Mouse (Mus musculus): ENCODE results near the gene Hist1h2bl.
"Not testable (repeated sequence)": the region's sequence is repeated elsewhere in the genome, so short reads cannot be mapped to it uniquely, and the experiment has no call there.

The Hist1h2bl gene

GRCm38 (mm10) chr13:21715864-21716539 lies at the start of gene Hist1h2bl, which contains the start of gene Hist1h2ai:
TSS of gene Hist1h2bl (minus strand) at chr13:21716143.
TSS of gene Hist1h2ai (plus strand) at chr13:21716422.
- DNase-seq, result peak; percentile 81

DNA sequence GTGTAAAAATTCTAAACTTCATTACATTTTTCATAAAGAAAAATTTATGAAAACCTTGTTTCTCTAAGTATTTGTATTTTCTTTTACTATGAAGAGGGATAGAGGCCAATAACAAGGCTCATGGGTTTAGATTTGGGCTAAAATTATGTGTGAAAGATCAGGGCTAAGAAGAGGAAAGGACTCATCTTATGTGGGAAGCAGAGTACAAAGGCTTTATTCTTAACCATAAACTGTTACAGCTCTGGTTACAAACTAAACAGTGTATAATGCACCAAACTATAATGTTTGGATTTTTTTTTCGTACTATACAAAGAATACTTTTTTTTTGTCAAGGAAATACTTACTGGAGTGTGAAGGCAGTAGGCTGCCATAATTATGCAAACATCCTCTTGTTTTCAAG lies 39.8 kb upstream of the Hist1h2bl start:
- no peak for DNase-seq

- not testable (repeated sequence) for DNase-seq
Observed at GRCm38 (mm10) chr13:21754294-21755001, 38.5 kb upstream of the Hist1h2bl start.

GRCm38 (mm10) chr13:21753524-21754285 lies 37.8 kb upstream of the Hist1h2bl start, which contains the start of the genes Hist1h2ak and Hist1h2bn:
TSS of gene Hist1h2ak (minus strand) at chr13:21753827.
TSS of gene Hist1h2bn (plus strand) at chr13:21754123.
- DNase-seq, result peak; percentile 73

GRCm38 (mm10) chr13:21753051-21753523 lies 37.1 kb upstream of the Hist1h2bl start:
- no peak for DNase-seq

DNA sequence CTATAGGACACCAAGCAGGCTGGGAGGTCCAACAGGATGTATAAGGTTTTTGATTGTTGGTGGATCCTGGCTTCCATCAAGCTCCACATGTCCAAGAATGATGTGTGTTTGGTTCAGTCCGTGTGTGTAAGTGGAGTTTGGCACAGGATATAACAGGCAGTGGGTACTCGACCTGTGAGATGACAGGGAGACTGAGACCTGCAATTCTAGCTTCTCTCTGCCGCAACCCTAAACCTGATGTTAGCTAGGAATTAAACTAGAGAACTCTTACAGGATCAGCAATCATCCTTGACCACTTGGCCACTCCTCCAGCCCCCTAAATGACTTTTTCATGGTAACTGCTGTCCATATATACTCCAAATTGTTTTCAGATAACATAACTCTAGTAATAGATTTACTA lies 36.4 kb upstream of the Hist1h2bl start:
- no peak for DNase-seq

DNA sequence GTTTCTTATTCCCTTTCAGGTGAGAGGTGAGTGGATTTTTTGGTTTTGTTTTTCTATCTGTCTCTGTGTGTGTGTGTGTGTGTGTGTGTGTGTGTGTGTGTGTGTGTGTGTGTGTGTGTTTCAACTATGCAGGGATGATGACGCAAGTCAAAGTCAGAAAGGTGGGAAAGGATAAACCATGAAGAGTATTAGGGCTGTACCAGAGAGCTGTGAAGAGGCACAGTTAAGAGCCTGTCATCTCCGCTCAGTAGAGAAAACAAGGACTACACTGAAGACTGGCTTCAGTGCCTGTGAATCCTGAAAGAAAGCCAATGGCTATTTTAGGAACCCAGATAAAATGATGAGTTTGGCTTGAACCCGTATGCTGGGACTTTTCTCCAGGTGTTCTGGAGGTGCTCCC lies 35.9 kb upstream of the Hist1h2bl start:
- DNase-seq, result no peak

GRCm38 (mm10) chr13:21751417-21751816 lies 35.5 kb upstream of the Hist1h2bl start:
- DNase-seq, result no peak

DNA sequence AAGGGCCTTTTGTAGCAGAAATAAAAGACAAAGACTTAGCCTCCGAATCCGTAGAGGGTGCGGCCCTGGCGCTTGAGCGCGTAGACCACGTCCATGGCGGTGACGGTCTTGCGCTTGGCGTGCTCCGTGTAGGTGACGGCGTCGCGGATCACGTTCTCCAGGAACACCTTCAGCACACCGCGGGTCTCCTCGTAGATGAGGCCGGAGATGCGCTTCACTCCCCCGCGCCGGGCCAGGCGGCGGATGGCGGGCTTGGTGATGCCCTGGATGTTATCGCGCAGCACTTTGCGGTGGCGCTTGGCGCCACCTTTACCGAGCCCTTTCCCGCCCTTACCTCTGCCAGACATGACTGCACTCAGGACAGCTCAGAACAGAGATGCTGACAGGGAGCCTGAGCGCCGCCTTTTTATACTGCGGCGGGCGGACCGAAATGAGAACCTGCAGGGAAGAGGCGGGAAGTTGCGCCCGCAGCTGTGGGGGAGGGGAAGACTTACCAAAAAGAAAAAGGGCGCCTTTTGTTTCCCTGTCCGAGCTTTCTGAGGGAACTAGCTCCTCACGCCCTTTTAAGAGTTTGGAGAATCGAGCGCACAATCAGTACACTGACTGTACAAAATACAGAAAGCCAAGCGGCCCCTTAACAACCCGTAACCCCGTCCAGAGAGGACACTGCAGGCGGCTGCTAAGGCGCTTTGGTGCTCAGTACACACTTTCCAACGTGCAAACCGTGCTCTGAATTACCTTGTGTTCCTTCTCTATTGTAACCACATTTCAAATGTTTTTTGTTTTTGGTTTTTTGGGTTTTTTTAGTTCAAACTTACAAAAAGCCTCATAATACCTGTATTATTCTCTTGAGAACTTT lies 34.4 kb upstream of the Hist1h2bl start, which contains the start of gene Hist1h4k:
Gene Hist1h4k (minus strand): TSS at position 347 of the 859 bp plus-strand sequence.
- DNase-seq, result peak; percentile 94

DNA sequence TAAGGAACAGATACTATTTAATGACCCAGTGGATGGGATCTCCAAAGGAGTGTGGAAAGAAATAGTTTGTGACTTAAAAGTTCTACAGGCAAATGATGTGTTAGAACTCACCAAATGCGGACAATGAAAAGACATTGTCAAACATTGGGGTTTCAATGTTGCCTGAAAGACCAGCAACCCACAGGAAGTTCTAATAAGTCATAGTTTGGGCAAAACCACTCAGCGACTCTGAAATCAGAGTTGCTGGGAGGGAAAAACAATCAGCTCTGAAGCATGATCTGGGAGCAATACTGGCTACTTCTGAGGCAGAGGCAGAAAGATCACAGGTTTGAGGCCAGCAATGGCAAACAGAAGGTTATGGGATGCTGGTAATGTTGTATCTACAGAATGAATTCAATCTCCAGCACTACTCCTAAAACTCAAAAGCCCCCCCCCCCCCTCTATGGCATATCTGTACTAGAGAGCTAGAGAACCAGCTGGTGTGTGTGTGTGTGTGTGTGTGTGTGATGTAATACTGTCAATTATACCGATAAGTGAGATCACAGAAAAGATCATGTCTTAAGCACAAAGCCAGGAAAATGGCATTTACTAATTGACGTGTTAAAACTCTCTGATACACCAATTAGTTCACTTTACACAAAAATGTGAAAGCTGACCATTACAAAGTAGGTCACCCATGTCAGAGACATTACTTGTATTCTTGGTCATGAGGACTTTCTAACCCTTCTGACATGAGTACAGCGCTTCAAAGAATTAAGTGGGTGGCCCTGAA lies 33.6 kb upstream of the Hist1h2bl start:
- DNase-seq, result no peak

- no peak for DNase-seq
Observed at GRCm38 (mm10) chr13:21745006-21745405, 29.1 kb upstream of the Hist1h2bl start.

DNA sequence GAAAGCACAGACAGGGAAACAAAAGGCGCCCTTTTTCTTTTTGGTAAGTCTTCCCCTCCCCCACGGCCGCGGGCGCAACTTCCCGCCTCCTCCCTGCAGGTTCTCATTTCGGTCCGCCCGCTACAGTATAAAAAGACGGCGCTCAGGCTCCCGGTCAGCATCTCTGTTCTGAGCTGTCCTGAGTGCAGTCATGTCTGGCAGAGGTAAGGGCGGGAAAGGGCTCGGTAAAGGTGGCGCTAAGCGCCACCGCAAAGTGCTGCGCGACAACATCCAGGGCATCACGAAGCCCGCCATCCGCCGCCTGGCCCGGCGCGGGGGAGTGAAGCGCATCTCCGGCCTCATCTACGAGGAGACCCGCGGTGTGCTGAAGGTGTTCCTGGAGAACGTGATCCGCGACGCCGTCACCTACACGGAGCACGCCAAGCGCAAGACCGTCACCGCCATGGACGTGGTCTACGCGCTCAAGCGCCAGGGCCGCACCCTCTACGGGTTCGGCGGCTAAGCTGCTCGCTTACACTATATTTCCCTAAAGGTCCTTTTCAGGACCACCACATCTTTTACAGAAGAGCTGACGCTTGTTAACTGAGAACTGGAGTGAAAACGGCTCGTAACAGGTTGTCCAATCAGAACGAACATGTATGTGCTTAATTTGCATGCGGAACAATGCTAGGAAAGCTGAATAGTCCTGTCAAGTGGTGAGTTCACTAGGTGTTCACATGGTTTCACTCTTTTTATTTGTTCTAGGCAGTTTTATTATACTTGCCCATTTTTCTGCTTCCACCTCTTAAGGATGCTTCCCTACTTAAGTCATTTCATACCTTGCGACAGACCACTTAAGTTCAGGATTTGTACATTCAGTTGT lies 19.2 kb upstream of the Hist1h2bl start, which contains the start of gene Hist1h4j:
Gene Hist1h4j (plus strand): TSS at position 159 of the 862 bp plus-strand sequence.
- peak; percentile 78 for DNase-seq

DNA sequence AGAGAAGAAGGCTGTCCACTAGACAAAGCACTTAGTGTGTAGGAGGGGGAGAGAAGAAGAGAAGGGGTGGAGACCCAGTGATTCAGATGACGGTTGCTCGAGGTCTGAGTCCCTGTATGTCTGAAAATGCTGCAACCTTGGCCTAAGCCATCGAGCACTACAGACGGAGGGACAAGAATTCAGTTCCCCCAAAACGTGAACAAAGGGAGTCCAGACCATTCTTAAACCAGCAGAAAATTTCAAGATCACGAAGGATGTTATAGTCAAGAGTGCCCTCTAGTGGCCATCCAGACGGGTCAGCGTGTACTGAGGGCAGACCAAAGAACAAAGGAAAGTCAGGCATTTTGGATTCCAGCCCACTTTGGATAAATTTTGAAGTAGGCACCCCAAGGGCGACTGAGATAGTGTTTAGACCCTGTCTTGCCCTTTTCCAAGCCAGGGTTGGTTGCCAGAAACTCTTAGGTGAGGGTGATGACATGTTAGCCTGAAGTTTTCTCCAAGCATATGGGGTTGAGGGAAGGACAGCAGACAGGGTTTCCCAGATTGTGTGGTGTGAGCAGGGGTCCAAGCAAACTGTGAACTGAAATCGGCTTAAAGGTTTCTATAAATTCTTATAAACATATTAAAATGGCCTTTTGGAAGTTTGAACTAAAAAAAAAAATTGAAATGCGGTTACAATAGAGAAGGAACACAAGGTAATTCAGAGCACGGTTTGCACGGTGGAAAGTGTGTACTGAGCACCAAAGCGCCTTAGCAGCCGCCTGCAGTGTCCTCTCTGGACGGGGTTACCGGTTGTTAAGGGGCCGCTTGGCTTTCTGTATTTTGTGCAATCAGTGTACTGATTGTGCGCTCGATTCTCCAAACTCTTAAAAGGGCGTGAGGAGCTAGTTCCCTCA lies 18.3 kb upstream of the Hist1h2bl start:
- peak; percentile 63 for DNase-seq

DNA sequence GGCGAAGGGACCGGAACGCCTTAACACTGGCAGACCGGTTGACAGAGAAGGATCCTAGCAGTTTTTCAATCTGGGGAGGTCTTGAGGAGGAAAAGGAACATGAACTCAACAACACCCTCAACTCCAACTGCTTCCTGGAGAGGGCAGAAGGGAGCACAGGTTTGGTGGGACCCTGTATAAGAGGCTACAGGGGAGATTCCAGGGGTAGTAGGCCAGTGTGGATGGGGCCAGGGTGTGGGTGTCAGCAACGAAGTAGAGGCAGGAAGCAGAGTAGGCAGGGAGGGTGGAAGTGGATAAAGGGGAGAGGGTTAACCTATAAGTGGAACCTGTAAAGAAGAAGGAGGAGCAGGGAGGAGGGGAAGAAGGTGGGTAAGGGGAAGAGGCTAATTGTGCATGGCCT lies 17.5 kb upstream of the Hist1h2bl start:
- DNase-seq, result no peak

DNA sequence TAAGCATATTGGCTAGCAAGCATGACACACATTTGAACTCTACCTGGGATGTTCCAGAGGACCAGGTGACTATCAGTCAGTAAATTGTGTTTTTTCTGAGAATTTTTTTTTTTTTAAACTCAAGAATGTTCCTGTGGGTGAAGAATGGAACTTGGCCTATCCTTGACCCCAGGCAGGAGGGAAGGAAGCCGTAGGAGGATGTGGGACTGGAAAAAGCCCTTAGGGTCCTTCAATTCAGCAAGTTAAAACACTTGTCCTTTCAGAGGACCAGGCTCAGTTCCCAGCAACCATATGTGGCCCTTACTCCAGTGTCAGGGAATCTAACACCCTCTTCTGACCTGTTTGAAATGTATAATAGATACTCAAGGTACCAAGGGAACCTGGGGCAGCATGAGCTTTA lies 13.6 kb upstream of the Hist1h2bl start:
- DNase-seq, result no peak

- no peak for DNase-seq
Observed at GRCm38 (mm10) chr13:21727948-21728572, 12.1 kb upstream of the Hist1h2bl start.

DNA sequence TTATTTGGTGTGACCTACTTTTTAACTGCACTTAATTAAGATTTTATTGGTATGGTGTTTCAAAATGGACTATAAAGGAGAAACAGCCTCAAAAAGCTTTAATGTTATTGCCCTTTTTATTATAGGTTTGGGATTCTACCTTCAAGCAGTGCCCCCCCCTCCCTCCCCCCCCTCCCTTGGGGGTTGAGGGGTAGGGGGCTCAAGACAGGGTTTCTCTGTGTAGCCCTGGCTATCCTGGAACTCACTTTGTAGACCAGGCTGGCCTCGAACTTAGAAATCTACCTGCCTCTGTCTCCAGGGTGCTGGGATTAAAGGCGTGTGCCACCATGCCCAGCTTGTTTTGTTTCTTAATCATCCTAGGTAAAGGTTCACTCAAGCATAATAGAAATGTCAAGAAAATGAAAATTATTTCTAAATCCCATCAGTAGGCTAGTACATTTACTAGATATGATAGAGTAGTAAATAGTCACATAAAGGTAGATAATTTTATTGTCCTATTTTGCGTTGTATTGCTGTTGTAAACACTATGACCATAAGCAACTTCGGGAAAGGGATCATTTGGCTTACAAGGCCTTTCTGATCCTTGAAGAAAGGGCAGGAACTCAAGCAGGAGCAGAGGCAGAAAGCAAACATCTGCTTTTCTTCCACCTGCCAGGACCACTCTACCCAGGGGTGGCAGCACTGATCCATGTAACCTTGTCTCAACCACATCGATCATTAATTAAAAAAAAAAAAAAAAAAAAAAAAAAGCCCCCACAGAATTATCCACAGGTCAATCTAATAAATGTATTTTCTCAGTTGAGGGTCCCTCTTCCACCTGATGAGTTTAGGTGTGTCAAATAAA lies 7.3 kb upstream of the Hist1h2bl start:
- no peak for DNase-seq

All from right cerebral cortex, postnatal 25 days (tissue).